Mouse (Mus musculus) liver, adult 2 months (tissue): Measurements from ENCODE around the gene Mxd3.

Experiments used
- CTCF ChIP-seq: fragments of 200-500 bp; IDR thresholded peaks from 2 replicates; pipeline ENCODE4 v1.5.1; 2011; ENCODE audit warnings: low read depth, low read length, control low read depth
- POLR2A ChIP-seq: fragments of 200-500 bp; IDR thresholded peaks from 2 replicates; pipeline ENCODE4 v1.6.1; 2011; ENCODE audit warnings: low read length, control low read depth; ENCODE audit not compliant: insufficient read depth; ENCODE audit errors: extremely low read depth

GRCm38 (mm10) chr13:55296760-55297159 lies 32.9 kb downstream of the Mxd3 start:
- no peak for TF ChIP-seq POLR2A
- TF ChIP-seq CTCF: no peak
